Mouse (Mus musculus) limb, embryonic 13.5 days (tissue): ENCODE measurements around the gene Ucn. TPM values are rescaled to one million over a fixed set of nuclear protein-coding genes. Genes with fewer than 3 reads are reported as not detected.

Experiments used
- ATAC-seq: fragments of 200-750 bp; cut with Nextera tagmentation; 2 replicates; pipeline ENCODE4 v1.8.0; 2017; ENCODE audit warnings: low read depth, moderate number of reproducible peaks, moderate TSS enrichment; ENCODE audit not compliant: low FRiP score
- H3K27ac ChIP-seq: fragments of 300-500 bp; sonication (generic); 2 replicates; pipeline ENCODE4 v1.5.1; 2015; ENCODE audit warnings: inconsistent platforms, mild to moderate bottlenecking, moderate library complexity
- H3K27me3 ChIP-seq: fragments of 300-500 bp; sonication (generic); 2 replicates; pipeline ENCODE4 v1.6.1; 2015; ENCODE audit warnings: mild to moderate bottlenecking, inconsistent platforms
- H3K36me3 ChIP-seq: fragments of 300-500 bp; sonication (generic); 2 replicates; pipeline ENCODE4 v1.6.1; 2015; ENCODE audit warnings: inconsistent platforms, mild to moderate bottlenecking, moderate library complexity
- H3K4me1 ChIP-seq: fragments of 300-500 bp; sonication (generic); 2 replicates; pipeline ENCODE4 v1.6.1; 2015; ENCODE audit warnings: inconsistent platforms
- H3K4me2 ChIP-seq: fragments of 300-500 bp; sonication (generic); replicated peaks from 2 replicates; pipeline ENCODE4 v1.6.1; 2015; ENCODE audit warnings: inconsistent platforms, mild to moderate bottlenecking, moderate library complexity
- H3K4me3 ChIP-seq: fragments of 300-500 bp; sonication (generic); 2 replicates; pipeline ENCODE4 v1.5.1; 2015; ENCODE audit warnings: moderate library complexity, mild to moderate bottlenecking, inconsistent platforms
- H3K9ac ChIP-seq: fragments of 300-500 bp; sonication (generic); 2 replicates; pipeline ENCODE4 v1.6.1; 2015; ENCODE audit warnings: mild to moderate bottlenecking, inconsistent platforms
- H3K9me3 ChIP-seq: fragments of 300-500 bp; sonication (generic); 2 replicates; pipeline ENCODE4 v1.6.1; 2016; ENCODE audit warnings: inconsistent platforms
- WGBS: fragments of 180-500 bp; shearing (Covaris S2); methylation state at CpG from one replicate; pipeline ENCODE4 v1.1.7; 2015; 5-methylcytosine and 5-hydroxymethylcytosine counted together
- polyA plus RNA-seq: library from polyadenylated mRNA; unstranded; fragments of >200 nt; fragmentation: Nextera tagmentation; extraction: Ambion mirVana; gene quantifications from 2 replicates; pipeline ENCODE4 v1.2.1, GENCODE M21; 2015

Gene Ucn
- not detected in 2 replicates for polyA plus RNA-seq

DNA sequence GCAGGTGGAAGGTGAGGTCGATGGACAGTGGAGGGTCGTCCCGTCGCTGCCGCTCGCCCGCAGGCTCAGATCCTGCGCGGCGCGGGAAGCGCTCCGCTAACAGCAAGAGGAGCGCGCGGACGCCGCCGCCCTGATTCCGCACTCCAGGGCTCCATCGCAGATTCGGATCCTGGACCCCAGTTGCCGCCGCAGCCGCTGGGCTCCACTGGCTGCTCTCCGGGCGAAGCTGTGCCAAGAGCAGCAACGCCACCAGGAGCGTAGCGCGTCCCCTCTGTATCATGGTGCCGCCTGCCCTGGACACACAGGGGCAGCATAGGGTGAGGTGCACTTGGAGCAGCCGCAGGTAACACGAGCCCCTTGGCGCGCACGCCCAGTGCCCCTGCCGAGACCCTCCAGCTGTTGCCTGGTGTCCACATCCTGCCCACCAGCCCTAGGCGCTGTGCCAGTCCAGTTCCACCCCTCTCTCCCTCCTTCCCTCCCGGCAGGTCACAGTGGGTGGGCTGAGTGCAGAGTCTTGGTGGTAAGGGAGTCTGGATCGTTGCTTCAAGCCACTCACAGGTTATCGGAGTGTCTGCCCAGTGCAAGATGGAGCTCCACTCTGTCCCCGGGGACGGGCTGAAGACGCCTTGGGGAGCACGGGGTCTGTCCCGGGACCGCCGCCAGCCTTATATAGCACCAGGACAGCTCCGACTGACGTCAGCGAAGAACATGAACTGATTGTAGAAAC lies at the start of gene Ucn:
TSS of gene Ucn (minus strand) at position 589 of the 727 bp plus-strand sequence.
- H3K9ac ChIP-seq, result no peak within 1 kb of the TSS
- H3K4me1 ChIP-seq, result peaks cover 24% of the 10 kb centered on the region
- peak within 1 kb of the TSS; percentile 26 for H3K4me3 ChIP-seq
- no peak within 1 kb of the TSS for H3K27ac ChIP-seq
- WGBS, result 2% methylated on average over 52 of the region's 52 CpGs
- peak within 1 kb of the TSS; percentile 53 for H3K4me2 ChIP-seq
- H3K36me3 ChIP-seq, result peaks cover 17% of the 10 kb centered on the region
- H3K27me3 ChIP-seq, result peaks cover 69% of the 10 kb centered on the region
- no peak for ATAC-seq
- H3K9me3 ChIP-seq, result no peaks in the 10 kb centered on the region

GRCm38 (mm10) chr5:31183678-31184077 lies 45.0 kb upstream of the Ucn start:
- ATAC-seq, result no peak
- no peak overlapping the region for H3K4me3 ChIP-seq
- H3K9me3 ChIP-seq, result no peaks in the 10 kb centered on the region
- H3K4me2 ChIP-seq, result no peak overlapping the region
- WGBS, result 62% methylated on average over 4 of the region's 4 CpGs
- H3K4me1 ChIP-seq, result peaks cover 9% of the 10 kb centered on the region; the same call in 1 of the 2 replicates
- H3K27ac ChIP-seq, result no peak overlapping the region
- no peaks in the 10 kb centered on the region for H3K27me3 ChIP-seq
- no peak overlapping the region for H3K9ac ChIP-seq
- peaks cover 19% of the 10 kb centered on the region for H3K36me3 ChIP-seq

GRCm38 (mm10) chr5:31181183-31181770 lies 42.6 kb upstream of the Ucn start:
- H3K4me2 ChIP-seq, result no peak overlapping the region
- peaks cover 10% of the 10 kb centered on the region; the same call in 1 of the 2 replicates for H3K4me1 ChIP-seq
- H3K27ac ChIP-seq, result no peak overlapping the region
- no peak overlapping the region for H3K9ac ChIP-seq
- WGBS, result 92% methylated on average over 9 of the region's 9 CpGs
- H3K27me3 ChIP-seq, result no peaks in the 10 kb centered on the region
- no peak for ATAC-seq
- no peaks in the 10 kb centered on the region for H3K36me3 ChIP-seq
- H3K9me3 ChIP-seq, result no peaks in the 10 kb centered on the region
- no peak overlapping the region for H3K4me3 ChIP-seq

DNA sequence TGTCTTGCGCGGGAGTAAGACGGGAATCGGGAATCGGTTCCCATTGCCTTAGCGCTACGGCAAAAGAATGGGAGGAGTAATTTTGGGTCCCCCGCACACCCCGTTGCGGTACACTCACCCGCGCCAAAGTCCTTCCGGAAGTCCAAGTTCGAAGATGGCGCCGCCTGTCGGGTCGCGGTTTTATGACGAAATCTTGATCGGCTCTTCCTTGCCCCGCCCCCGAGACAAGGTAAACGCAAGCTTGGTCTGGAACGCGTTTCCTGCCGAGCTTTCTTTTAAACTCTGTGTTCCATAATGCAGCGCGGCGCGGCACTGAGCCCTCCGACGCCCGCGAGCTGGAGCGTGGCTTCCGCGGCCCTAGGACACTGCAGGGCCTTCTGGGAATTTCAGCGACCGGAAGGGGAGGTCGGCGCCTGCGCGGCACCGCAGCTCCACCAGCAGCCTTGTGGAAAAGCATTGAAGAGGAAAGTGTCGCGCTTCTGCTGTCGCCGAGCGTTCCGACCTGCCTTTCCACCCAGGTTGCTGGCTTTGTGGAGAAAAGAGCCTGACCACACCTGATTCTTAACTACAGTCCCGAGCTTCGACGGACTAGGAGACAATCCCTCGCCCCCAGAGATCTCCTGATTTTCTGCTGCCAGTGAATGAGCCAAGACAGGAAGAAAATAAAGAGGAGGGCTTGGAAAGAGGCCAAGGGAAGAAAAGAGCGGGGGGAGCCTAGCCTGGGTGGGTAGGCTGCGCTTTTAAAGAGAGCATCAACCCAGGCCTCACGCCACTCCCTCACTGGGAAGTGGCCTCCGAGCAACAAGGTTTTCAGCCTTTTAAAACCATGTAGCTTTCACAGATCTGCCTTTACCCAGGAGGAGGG lies 41.4 kb upstream of the Ucn start, which contains the start of the genes Gm29609 and Gtf3c2:
TSS of gene Gm29609 (minus strand) at position 146 of the 865 bp plus-strand sequence.
TSS of gene Gtf3c2 (minus strand) at position 379 of the 865 bp plus-strand sequence.
- peak; percentile 98 for ATAC-seq
- Histone ChIP-seq H3K27me3 (no peaks in the 10 kb centered on the region), H3K4me3 (peak within 1 kb of the TSS; percentile 90), H3K4me1 (peaks cover 10% of the 10 kb centered on the region; the same call in 1 of the 2 replicates), H3K27ac (peak within 1 kb of the TSS; percentile 97), H3K36me3 (no peaks in the 10 kb centered on the region; the same call in none of the 2 replicates), H3K9ac (peak within 1 kb of the TSS; percentile 82), H3K9me3 (no peaks in the 10 kb centered on the region), H3K4me2 (peak within 1 kb of the TSS; percentile 94)
- under 1% methylated on average over 59 of the region's 59 CpGs for WGBS

DNA sequence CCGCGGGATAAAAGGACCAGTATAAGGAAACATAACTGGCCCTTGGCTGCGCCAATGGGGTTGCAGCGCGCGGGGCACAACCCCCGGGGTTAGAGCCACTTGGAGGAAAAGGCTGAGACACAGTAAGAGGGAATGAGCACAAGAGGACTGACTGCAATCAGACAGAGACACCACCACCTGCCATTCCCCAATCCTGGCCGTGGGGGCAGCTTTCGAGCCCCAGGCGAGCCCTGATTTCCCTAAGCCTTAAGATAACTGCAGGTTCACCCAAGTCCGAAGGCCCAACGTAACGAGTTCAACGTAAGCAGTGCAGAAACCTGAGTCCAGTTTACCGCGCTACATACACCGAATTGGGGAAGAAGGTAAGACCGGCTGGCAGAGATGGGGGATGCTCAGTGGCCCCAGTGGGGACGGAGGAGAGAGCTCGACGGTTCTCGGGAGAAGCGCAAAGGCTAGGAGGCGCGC lies 40.7 kb upstream of the Ucn start:
- ATAC-seq, result peak; percentile 37; the same call in 1 of the 2 replicates
- Histone ChIP-seq H3K36me3 (peaks cover 3% of the 10 kb centered on the region), H3K27me3 (no peaks in the 10 kb centered on the region), H3K4me3 (peak overlapping the region; percentile 90), H3K27ac (peak overlapping the region; percentile 97), H3K9ac (peak overlapping the region; percentile 82), H3K4me1 (peaks cover 10% of the 10 kb centered on the region; the same call in 1 of the 2 replicates), H3K9me3 (no peaks in the 10 kb centered on the region), H3K4me2 (peak overlapping the region; percentile 94)
- under 1% methylated on average over 25 of the region's 25 CpGs for WGBS

DNA sequence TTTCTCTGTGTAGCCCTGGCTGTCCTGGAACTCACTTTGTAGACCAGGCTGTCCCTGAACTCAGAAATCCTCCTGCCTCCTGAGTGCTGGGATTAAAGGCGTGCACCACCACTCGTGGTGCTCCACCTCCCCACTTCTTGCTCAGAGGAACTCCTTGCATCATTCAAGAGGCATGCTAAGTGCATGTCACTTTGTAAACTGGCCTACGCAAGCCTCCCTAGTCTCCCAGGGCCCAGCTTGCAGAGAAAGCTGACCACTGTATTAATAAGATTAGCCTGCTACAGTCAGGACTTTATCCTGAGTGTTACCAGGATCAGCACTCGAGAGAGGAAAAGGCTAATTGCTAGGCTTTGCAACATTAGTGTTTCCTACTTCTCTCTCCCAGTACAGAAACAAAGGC lies 30.0 kb upstream of the Ucn start:
- H3K9ac ChIP-seq, result no peak overlapping the region
- H3K27ac ChIP-seq, result no peak overlapping the region
- H3K4me3 ChIP-seq, result no peak overlapping the region
- 92% methylated on average over 4 of the region's 4 CpGs for WGBS
- no peak for ATAC-seq
- H3K36me3 ChIP-seq, result peaks cover 97% of the 10 kb centered on the region
- no peak overlapping the region for H3K4me2 ChIP-seq
- H3K27me3 ChIP-seq, result no peaks in the 10 kb centered on the region
- H3K4me1 ChIP-seq, result no peaks in the 10 kb centered on the region
- H3K9me3 ChIP-seq, result no peaks in the 10 kb centered on the region

DNA sequence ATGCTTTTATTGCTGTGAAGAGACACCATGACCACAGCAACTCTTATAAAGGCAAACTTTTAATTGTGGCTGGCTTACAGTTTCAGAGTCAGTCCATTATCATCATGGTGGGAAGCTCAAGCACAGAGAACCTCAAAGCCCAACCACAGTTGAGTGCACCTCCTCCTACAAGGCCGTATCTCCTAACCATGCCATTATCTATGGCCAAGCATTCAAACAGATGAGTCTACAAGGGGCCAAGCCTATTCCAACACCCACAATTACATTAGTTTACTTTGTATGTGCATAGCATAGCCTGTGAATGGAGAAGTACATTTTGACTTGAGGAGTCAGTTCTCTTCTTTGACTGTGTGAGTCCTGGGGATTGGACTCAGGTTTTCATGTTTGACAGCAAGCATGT lies 26.2 kb upstream of the Ucn start:
- Histone ChIP-seq H3K9ac (no peak overlapping the region), H3K36me3 (peaks cover 89% of the 10 kb centered on the region), H3K9me3 (no peaks in the 10 kb centered on the region), H3K27ac (no peak overlapping the region), H3K4me1 (no peaks in the 10 kb centered on the region), H3K4me3 (no peak overlapping the region), H3K27me3 (no peaks in the 10 kb centered on the region), H3K4me2 (no peak overlapping the region)
- no peak for ATAC-seq
- WGBS, result 85% methylated on average over 1 of the region's 1 CpGs

GRCm38 (mm10) chr5:31162462-31162861 lies 23.8 kb upstream of the Ucn start:
- H3K27me3 ChIP-seq, result no peaks in the 10 kb centered on the region
- H3K27ac ChIP-seq, result no peak overlapping the region
- no peaks in the 10 kb centered on the region for H3K9me3 ChIP-seq
- no peak for ATAC-seq
- no peaks in the 10 kb centered on the region for H3K4me1 ChIP-seq
- H3K4me3 ChIP-seq, result no peak overlapping the region
- H3K4me2 ChIP-seq, result no peak overlapping the region
- H3K9ac ChIP-seq, result no peak overlapping the region
- peaks cover 89% of the 10 kb centered on the region for H3K36me3 ChIP-seq

DNA sequence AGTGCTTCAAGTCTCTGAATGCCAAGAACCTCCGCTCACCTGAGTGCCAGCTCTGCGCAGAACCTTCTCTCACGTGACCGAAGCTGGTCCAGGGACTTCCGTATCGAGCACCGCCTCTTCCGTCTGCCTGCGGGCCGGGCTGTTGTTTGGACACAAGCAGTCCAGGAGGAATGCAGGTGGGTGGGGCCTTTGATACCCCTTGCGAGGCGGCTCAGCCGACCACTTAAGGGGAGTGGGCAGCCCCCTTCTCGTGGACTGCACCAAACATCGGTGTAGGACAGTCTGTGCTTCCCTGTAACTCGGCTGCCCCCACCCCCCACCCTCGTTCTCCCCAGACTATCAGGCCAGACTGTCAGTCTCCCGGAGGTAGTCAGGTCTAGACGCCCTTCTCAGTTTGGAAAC lies 15.5 kb upstream of the Ucn start, which contains the start of gene Mpv17:
TSS of gene Mpv17 (minus strand) at position 100 of the 402 bp plus-strand sequence.
- Histone ChIP-seq H3K4me1 (peaks cover 14% of the 10 kb centered on the region), H3K4me3 (peak within 1 kb of the TSS; percentile 62), H3K9ac (peak within 1 kb of the TSS; percentile 75), H3K27ac (peak within 1 kb of the TSS; percentile 85), H3K27me3 (no peaks in the 10 kb centered on the region), H3K4me2 (peak within 1 kb of the TSS; percentile 90), H3K9me3 (no peaks in the 10 kb centered on the region), H3K36me3 (peaks cover 55% of the 10 kb centered on the region)
- WGBS, result under 1% methylated on average over 19 of the region's 19 CpGs
- peak; percentile 97 for ATAC-seq

DNA sequence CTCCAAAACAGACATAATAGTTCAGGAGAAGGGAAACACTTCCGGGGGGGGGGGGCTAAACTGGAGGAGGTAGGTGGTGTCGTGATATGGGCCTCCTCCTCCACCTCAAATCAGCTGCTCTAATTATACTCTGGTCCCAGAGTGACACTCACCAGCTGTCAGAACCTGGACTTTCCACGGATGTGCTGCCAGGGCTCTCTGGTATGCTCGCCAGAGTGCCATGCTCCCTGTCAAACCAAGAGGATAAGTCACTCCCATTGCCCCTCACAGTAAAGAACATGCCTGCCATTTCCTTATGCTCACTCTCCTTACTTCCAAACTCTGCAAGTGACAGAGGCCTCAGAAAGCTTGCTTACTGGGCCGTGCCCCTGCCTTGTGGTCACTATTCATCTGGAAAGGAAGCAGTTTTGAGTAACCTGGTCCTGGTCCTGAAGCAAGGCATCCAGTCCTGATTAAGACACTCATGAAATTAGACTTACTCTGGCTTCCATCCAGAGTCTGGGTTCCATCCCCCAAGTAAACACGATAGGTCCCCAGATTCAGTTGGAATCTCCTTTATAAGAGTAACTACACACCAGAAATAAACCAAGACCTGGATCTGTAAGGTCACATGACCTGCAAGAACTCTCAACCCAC lies 15.0 kb upstream of the Ucn start:
- H3K27me3 ChIP-seq, result no peaks in the 10 kb centered on the region
- H3K4me2 ChIP-seq, result peak overlapping the region; percentile 90
- peak overlapping the region; percentile 70 for H3K9ac ChIP-seq
- 37% methylated on average over 6 of the region's 6 CpGs for WGBS
- peaks cover 14% of the 10 kb centered on the region for H3K4me1 ChIP-seq
- peak overlapping the region; percentile 62 for H3K4me3 ChIP-seq
- peak; percentile 12; the same call in 1 of the 2 replicates for ATAC-seq
- no peaks in the 10 kb centered on the region for H3K9me3 ChIP-seq
- peaks cover 50% of the 10 kb centered on the region for H3K36me3 ChIP-seq
- H3K27ac ChIP-seq, result no peak overlapping the region

DNA sequence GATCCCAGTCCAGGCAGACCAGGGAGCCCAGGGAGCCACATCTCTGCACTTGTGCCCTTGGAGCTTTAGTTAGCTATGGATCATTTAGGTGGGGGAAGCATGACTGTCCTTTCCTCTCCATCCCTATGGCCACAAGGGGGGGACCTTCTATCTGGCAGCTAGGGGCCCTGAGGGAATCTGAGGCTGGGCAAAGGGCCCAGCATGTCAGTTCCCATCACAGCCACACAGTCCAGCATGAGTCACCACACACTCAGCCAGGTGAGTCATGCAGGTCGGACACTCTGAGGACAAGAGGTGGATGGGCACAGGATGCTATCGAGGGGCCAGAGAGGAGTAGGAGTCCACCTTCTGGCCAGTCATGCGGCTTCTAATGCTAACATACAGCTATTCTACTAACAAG lies 13.1 kb upstream of the Ucn start:
- ATAC-seq, result no peak
- Histone ChIP-seq H3K4me3 (no peak overlapping the region), H3K4me2 (no peak overlapping the region), H3K9ac (no peak overlapping the region), H3K27ac (no peak overlapping the region), H3K36me3 (peaks cover 46% of the 10 kb centered on the region), H3K27me3 (no peaks in the 10 kb centered on the region), H3K4me1 (peaks cover 14% of the 10 kb centered on the region), H3K9me3 (no peaks in the 10 kb centered on the region)
- WGBS, result 87% methylated on average over 3 of the region's 3 CpGs
